Mouse (Mus musculus) left cerebral cortex, adult 18-20 months (tissue): ENCODE results near the gene Olfr692. TPM values are rescaled to one million over a fixed set of nuclear protein-coding genes. Genes with fewer than 3 reads are reported as not detected.

Experiments used
- DNase-seq, 2 experiments: peaks; one replicate each; pipeline ENCODE4 v3.0.0; 2021 to 2022; ENCODE audit warnings: low spot score in 2 of 2, mixed read lengths in 1 of 2
- total RNA-seq, 2 experiments: library from RNA; stranded (reverse); gene quantifications; 2 replicates each; pipeline ENCODE4 v1.2.3; 2021

The Olfr692 gene
- total RNA-seq, 2 experiments from 2014 or later: not detected

DNA sequence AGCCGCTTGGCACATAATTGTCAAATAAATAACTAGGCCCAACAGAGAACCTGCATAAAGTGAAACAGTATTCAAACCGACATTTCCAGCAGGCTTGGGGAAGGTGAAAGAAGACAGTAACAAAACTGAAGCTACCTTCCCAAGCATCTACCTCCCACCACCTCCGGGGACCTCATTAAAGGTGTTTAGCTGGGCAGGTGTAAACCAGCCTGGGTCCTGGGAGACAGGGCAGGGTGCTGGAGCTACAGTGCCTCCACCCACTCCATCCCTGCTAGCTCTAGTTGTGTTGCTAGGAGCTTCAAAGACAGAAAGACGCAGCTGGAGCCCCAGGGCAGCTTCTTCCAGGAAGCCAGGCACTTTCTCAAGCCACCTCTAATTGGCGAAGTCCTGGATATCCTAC, 36.2 kb downstream of the Olfr692 start, which contains the start of gene Cnga4:
TSS of gene Cnga4 (plus strand) at position 301 of the 400 bp plus-strand sequence.
- DNase-seq: no peak

DNA sequence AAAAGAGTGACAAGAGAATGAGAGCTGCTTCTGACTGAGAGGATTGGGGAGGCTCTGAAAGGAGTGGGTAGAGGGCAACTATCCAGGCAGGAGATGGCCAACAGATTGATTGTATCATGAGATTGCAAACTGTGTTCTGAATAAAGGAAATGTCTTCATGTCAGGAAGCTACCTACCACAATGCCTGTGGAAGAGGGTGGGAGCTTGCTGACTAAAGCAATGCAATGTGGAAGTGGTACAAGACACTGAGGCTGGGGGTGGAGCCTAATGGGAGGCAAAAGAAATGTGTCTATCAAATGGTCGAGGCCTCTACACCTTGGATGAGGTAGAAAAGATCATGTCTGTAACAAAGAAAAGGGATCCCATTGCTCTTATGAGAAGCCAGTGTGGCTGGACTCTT, 38.3 kb downstream of the Olfr692 start:
- no peak for DNase-seq

DNA sequence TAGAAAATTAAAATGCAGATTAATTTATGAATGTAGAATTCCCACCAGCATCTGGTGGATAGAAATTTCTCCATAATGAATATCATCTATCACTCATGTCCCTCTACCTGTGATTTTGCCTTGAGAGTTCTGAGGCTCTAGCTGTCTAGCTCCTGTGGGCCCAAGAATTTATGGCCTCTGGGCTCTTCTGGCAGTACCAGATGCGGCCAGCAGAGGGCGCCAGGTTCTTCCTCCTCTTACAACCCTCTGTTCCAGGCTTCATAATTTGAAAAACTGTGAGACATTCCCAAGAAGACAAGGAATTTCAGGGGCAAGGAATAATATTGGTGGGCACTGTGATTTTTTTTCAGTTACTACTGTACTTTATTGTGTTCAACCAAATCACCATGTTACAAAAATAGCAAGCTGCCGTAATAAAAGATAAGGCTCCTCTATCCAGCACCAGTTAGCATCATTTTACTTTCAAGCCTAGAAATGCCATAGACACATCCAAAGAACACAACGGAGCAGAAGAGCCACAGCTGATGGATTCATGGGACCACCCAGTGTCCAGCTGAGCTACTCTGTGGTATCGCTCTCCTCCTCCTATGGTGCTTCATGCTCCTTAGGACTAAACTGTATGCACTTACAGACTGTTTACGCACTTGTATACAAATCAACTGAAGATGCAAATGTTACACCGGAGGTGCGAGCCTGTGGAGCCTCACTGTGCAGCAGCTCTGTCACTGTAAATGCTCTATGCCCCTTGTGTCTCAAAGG, 44.0 kb downstream of the Olfr692 start:
- peak; percentile 88 to 90 for DNase-seq

DNA sequence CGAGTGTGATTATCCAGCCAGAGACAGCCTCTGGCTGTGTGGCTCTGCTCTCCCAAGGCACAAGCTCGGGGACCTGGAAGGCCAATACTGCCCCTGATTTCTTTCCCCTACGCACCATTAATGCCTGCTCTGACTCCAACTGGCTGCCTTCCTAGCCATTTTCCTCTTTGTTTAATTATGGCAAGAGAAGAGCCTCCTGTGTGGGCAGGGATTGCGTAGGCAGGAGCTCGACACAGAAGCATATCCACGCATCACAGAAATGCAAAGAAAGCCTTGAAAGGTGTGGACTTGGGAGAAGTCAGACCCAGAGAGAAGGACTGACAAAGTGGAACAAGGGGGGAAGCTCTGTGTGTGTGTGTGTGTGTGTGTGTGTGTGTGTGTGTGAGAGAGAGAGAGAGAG, 46.4 kb downstream of the Olfr692 start:
- peak; percentile 58 to 72 for DNase-seq

DNA sequence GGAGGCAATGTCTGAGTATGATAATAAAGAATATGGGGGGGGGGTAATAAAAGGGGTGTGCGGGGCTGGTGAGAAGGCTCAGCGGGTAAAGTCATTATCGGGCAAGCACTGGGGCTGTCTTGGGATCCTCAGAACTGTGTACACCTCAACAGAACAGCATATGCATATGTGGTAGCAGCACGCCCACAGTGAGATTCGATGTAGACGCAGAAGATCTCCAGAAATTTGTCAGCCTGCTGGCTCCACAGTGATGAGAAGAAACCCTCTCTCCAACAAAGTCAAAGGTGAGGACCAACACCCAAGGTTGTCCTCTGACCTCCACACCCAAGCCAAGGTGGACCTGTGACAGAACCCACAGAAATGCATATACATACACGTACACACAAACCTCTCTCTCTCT, 48.5 kb downstream of the Olfr692 start:
- peak in 1 of 2 experiments; percentile 47 for DNase-seq

DNA sequence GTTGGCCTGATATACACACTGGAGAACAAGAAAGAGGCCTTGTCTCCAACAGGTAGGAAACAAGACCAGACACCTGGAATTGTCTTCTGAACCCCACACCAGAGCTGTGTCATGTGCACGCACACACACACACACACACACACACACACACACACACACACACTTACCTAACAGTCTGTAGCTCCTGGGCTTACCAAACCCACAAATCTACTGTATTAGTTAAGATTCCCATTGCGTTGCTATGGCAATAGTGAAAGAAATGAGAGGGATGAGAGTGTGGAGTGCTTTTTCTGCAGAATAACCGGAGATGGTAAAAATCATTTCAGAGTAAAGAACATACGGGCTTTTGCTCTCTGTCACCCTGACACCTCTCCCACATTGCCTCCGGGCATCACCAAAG, 50.1 kb downstream of the Olfr692 start:
- DNase-seq: no peak

Other genes with a start within 250 kb of the Olfr692 start
- gene Olfr683, start 221.2 kb upstream of the Olfr692 start, total RNA-seq: not detected
- not detected for gene Olfr684, start 204.6 kb upstream of the Olfr692 start, total RNA-seq
- gene Olfr685, start 182.2 kb upstream of the Olfr692 start, total RNA-seq: not detected
- gene Olfr686, start 160.7 kb upstream of the Olfr692 start, total RNA-seq: not detected
- not detected for gene Olfr688, start 80.1 kb upstream of the Olfr692 start, total RNA-seq
- gene Olfr689, start 57.1 kb upstream of the Olfr692 start, total RNA-seq: not detected
- 1 to 10 TPM in 1 of 2 experiments, under 1 TPM in 1; 0.98 to 1.3 TPM for gene Olfr690, start 34.1 kb upstream of the Olfr692 start, total RNA-seq
- gene Olfr691, start 26.0 kb upstream of the Olfr692 start, total RNA-seq: under 1 TPM; 0.56 to 0.98 TPM
- gene Gm5901, start 6.8 kb downstream of the Olfr692 start, total RNA-seq: not detected
- gene Fam160a2, start 31.8 kb downstream of the Olfr692 start, total RNA-seq: 10 to 100 TPM; 70.5 to 72.2 TPM
- 1 to 10 TPM; 1.1 to 1.2 TPM for gene Cnga4, start 36.3 kb downstream of the Olfr692 start, total RNA-seq
- gene Cckbr, start 57.5 kb downstream of the Olfr692 start, total RNA-seq: 10 to 100 TPM; 68.3 to 74.4 TPM
- 10 to 100 TPM; 17.9 to 19.8 TPM for gene Cavin3, start 114.1 kb downstream of the Olfr692 start, total RNA-seq
- 100 to 1,000 TPM in 1 of 2 experiments, 10 to 100 TPM in 1; 99.9 to 111 TPM for gene Smpd1, start 186.1 kb downstream of the Olfr692 start, total RNA-seq
- 100 to 1,000 TPM; 469 to 485 TPM for gene Apbb1, start 213.4 kb downstream of the Olfr692 start, total RNA-seq
- gene Hpx, start 231.9 kb downstream of the Olfr692 start, total RNA-seq: under 1 TPM; 0.40 to 0.82 TPM